Mouse (Mus musculus) kidney, adult 2 months (tissue): Measurements from ENCODE around the gene Ppm1a. TPM values are rescaled to one million over a fixed set of nuclear protein-coding genes. Genes with fewer than 3 reads are reported as not detected.

Experiments used
- DNase-seq: peaks from one replicate; pipeline ENCODE4 v3.0.0; 2021
- H3K27ac ChIP-seq: fragments of 200-500 bp; 2 replicates; pipeline ENCODE4 v1.5.1; 2012; ENCODE audit warnings: low read depth, low read length, control low read depth, inconsistent platforms; ENCODE audit not compliant: insufficient read depth
- H3K27me3 ChIP-seq: fragments of 200-500 bp; replicated peaks from 2 replicates; pipeline ENCODE4 v1.6.1; 2012; ENCODE audit warnings: mild to moderate bottlenecking, moderate library complexity, low read length, inconsistent platforms; ENCODE audit not compliant: control insufficient read depth, insufficient read depth
- H3K36me3 ChIP-seq: fragments of 200-500 bp; 2 replicates; pipeline ENCODE4 v1.6.1; 2012; ENCODE audit warnings: mild to moderate bottlenecking, moderate library complexity, low read length, inconsistent platforms; ENCODE audit not compliant: control insufficient read depth, insufficient read depth
- H3K4me1 ChIP-seq: fragments of 200-500 bp; 2 replicates; pipeline ENCODE4 v1.6.1; 2011; ENCODE audit warnings: low read length; ENCODE audit not compliant: control insufficient read depth, insufficient read depth
- H3K4me3 ChIP-seq: fragments of 200-500 bp; 2 replicates; pipeline ENCODE4 v1.5.1; 2011; ENCODE audit warnings: mild to moderate bottlenecking, low read depth, low read length, control low read depth; ENCODE audit not compliant: insufficient read depth
- CTCF ChIP-seq: fragments of 200-500 bp; conservative IDR thresholded peaks from 2 replicates; pipeline ENCODE4 v1.5.1; 2011; ENCODE audit warnings: low read depth, mild to moderate bottlenecking, control low read depth, low read length, moderate library complexity, mixed read lengths; ENCODE audit not compliant: insufficient read depth, insufficient read length
- POLR2A ChIP-seq: fragments of 200-500 bp; IDR thresholded peaks from one replicate; pipeline ENCODE4 v1.6.1; 2011; ENCODE audit warnings: low read depth, low read length, control low read depth
- WGBS: fragments of 180-500 bp; shearing (Covaris S2); methylation state at CpG from one replicate; pipeline ENCODE4 v1.1.7; 2018; 5-methylcytosine and 5-hydroxymethylcytosine counted together
- polyA plus RNA-seq: library from polyadenylated mRNA; depleted of rRNA; stranded (reverse); fragments of >200 nt; gene quantifications from 2 replicates; pipeline ENCODE4 v1.2.3, GENCODE M21; 2012

The Ppm1a gene
- polyA plus RNA-seq, 1 experiment, result 68.8 TPM

GRCm38 (mm10) chr12:72825656-72826055 lies 68.4 kb downstream of the Ppm1a start:
- Histone ChIP-seq H3K4me1 (no peaks in the 10 kb centered on the region), H3K27ac (no peak overlapping the region), H3K36me3 (no peaks in the 10 kb centered on the region), H3K4me3 (no peak overlapping the region), H3K27me3 (no peaks in the 10 kb centered on the region)
- DNase-seq, result no peak
- WGBS, result 47% methylated on average over 5 of the region's 5 CpGs
- TF ChIP-seq POLR2A (no peak), CTCF (no peak)

GRCm38 (mm10) chr12:72828846-72829556 lies 71.7 kb downstream of the Ppm1a start:
- Histone ChIP-seq H3K27ac (no peak overlapping the region), H3K4me3 (no peak overlapping the region), H3K36me3 (no peaks in the 10 kb centered on the region), H3K27me3 (no peaks in the 10 kb centered on the region), H3K4me1 (no peaks in the 10 kb centered on the region)
- TF ChIP-seq CTCF, result no peak
- TF ChIP-seq POLR2A, result no peak
- 80% methylated on average over 9 of the region's 9 CpGs for WGBS
- no peak for DNase-seq

- WGBS, result 52% methylated on average over 20 of the region's 20 CpGs
- Histone ChIP-seq H3K27me3 (no peaks in the 10 kb centered on the region), H3K4me3 (no peak overlapping the region), H3K4me1 (no peaks in the 10 kb centered on the region), H3K27ac (no peak overlapping the region), H3K36me3 (no peaks in the 10 kb centered on the region)
- DNase-seq, result no peak
- TF ChIP-seq CTCF (no peak), POLR2A (no peak)
These were observed 72.5 kb downstream of the Ppm1a start for GRCm38 (mm10) chr12:72829777-72830176.

- 84% methylated on average over 8 of the region's 8 CpGs for WGBS
- Histone ChIP-seq H3K36me3 (no peaks in the 10 kb centered on the region), H3K4me3 (no peak overlapping the region), H3K27me3 (no peaks in the 10 kb centered on the region), H3K4me1 (no peaks in the 10 kb centered on the region), H3K27ac (no peak overlapping the region)
- no peak for DNase-seq
- no peak for TF ChIP-seq POLR2A
- no peak for TF ChIP-seq CTCF
These were observed 73.1 kb downstream of the Ppm1a start for GRCm38 (mm10) chr12:72830317-72830716.

GRCm38 (mm10) chr12:72831711-72832432 lies 74.6 kb downstream of the Ppm1a start:
- Histone ChIP-seq H3K27me3 (no peaks in the 10 kb centered on the region), H3K36me3 (no peaks in the 10 kb centered on the region), H3K27ac (no peak overlapping the region), H3K4me1 (no peaks in the 10 kb centered on the region), H3K4me3 (peak overlapping the region; percentile 15; the same call in 1 of the 2 replicates)
- 7% methylated on average over 42 of the region's 42 CpGs for WGBS
- TF ChIP-seq POLR2A, result no peak
- TF ChIP-seq CTCF, result no peak
- peak; percentile 10 for DNase-seq

GRCm38 (mm10) chr12:72834773-72835517 lies 77.7 kb downstream of the Ppm1a start:
- TF ChIP-seq POLR2A (no peak), CTCF (peak; percentile 39)
- Histone ChIP-seq H3K4me1 (no peaks in the 10 kb centered on the region), H3K27me3 (no peaks in the 10 kb centered on the region), H3K27ac (no peak overlapping the region), H3K4me3 (no peak overlapping the region), H3K36me3 (no peaks in the 10 kb centered on the region)
- DNase-seq, result no peak
- 77% methylated on average over 14 of the region's 14 CpGs for WGBS

GRCm38 (mm10) chr12:72835518-72836015 lies 78.3 kb downstream of the Ppm1a start:
- no peak for DNase-seq
- Histone ChIP-seq H3K36me3 (no peaks in the 10 kb centered on the region), H3K4me3 (no peak overlapping the region), H3K27ac (no peak overlapping the region), H3K27me3 (no peaks in the 10 kb centered on the region), H3K4me1 (no peaks in the 10 kb centered on the region)
- 0 out of 2 replicates have a peak, but pooled peaks have one; percentile 2 for TF ChIP-seq CTCF
- TF ChIP-seq POLR2A, result no peak
- whole genome bisulfite sequencing, result 79% methylated on average over 8 of the region's 8 CpGs
